Mouse (Mus musculus): Measurements from ENCODE around the gene Mlxip. TPM values are rescaled to one million over a fixed set of nuclear protein-coding genes. Genes with fewer than 3 reads are reported as not detected.

Mlxip gene
- polyA plus RNA-seq, 1 experiment from 2014 or later: 17.4 TPM

GRCm38 (mm10) chr5:123362911-123363310, 31.7 kb upstream of the Mlxip start:
- peaks cover 5% of the 10 kb centered on the region for H3K4me1 ChIP-seq (ENCODE audit: insufficient read depth, low read length)
- no peak overlapping the region for H3K9ac ChIP-seq (replicated peaks; ENCODE audit: low read length)
- no peak overlapping the region for H3K4me2 ChIP-seq (replicated peaks; ENCODE audit: low read depth, low read length)
- no peak for ATAC-seq (ENCODE audit: low FRiP score, low TSS enrichment)
- WGBS: 81% methylated on average over 4 of the region's 4 CpGs
- H3K27ac ChIP-seq (ENCODE audit: low read length): no peak overlapping the region
- H3K27me3 ChIP-seq (ENCODE audit: insufficient read depth, low read length): no peaks in the 10 kb centered on the region
- H3K9me3 ChIP-seq (ENCODE audit: low read length): no peaks in the 10 kb centered on the region
- H3K36me3 ChIP-seq (ENCODE audit: insufficient read depth, low read length): peaks cover 63% of the 10 kb centered on the region
- H3K4me3 ChIP-seq (ENCODE audit: low read length): no peak overlapping the region

GRCm38 (mm10) chr5:123364302-123364971, 30.2 kb upstream of the Mlxip start:
- no peak overlapping the region for H3K9ac ChIP-seq (replicated peaks; ENCODE audit: low read length)
- H3K4me3 ChIP-seq (ENCODE audit: low read length): no peak overlapping the region
- ATAC-seq (ENCODE audit: low FRiP score, low TSS enrichment): no peak
- H3K27ac ChIP-seq (ENCODE audit: low read length): peak overlapping the region; percentile 32; the same call in 1 of the 2 replicates
- H3K27me3 ChIP-seq (ENCODE audit: insufficient read depth, low read length): no peaks in the 10 kb centered on the region
- no peaks in the 10 kb centered on the region for H3K9me3 ChIP-seq (ENCODE audit: low read length)
- peaks cover 63% of the 10 kb centered on the region for H3K36me3 ChIP-seq (ENCODE audit: insufficient read depth, low read length)
- H3K4me1 ChIP-seq (ENCODE audit: insufficient read depth, low read length): peaks cover 5% of the 10 kb centered on the region
- 73% methylated on average over 11 of the region's 11 CpGs for WGBS
- H3K4me2 ChIP-seq (replicated peaks; ENCODE audit: low read depth, low read length): no peak overlapping the region

GRCm38 (mm10) chr5:123368869-123369488, 25.6 kb upstream of the Mlxip start:
- H3K36me3 ChIP-seq (ENCODE audit: insufficient read depth, low read length): peaks cover 72% of the 10 kb centered on the region

GRCm38 (mm10) chr5:123370049-123370448, 24.5 kb upstream of the Mlxip start:
- WGBS: 91% methylated on average over 5 of the region's 5 CpGs
- peaks cover 68% of the 10 kb centered on the region for H3K36me3 ChIP-seq (ENCODE audit: insufficient read depth, low read length)
- ATAC-seq (ENCODE audit: low FRiP score, low TSS enrichment): no peak

More at GRCm38 (mm10) chr5:123368869-123369488, 25.6 kb upstream of the Mlxip start:
- no peak overlapping the region for H3K27ac ChIP-seq (ENCODE audit: low read length)
- no peaks in the 10 kb centered on the region for H3K27me3 ChIP-seq (ENCODE audit: insufficient read depth, low read length)
- H3K9me3 ChIP-seq (ENCODE audit: low read length): no peaks in the 10 kb centered on the region
- H3K4me3 ChIP-seq (ENCODE audit: low read length): no peak overlapping the region
- no peaks in the 10 kb centered on the region for H3K4me1 ChIP-seq (ENCODE audit: insufficient read depth, low read length)
- 77% methylated on average over 13 of the region's 13 CpGs for WGBS
- H3K4me2 ChIP-seq (replicated peaks; ENCODE audit: low read depth, low read length): no peak overlapping the region
- no peak for ATAC-seq (ENCODE audit: low FRiP score, low TSS enrichment)
- no peak overlapping the region for H3K9ac ChIP-seq (replicated peaks; ENCODE audit: low read length)

GRCm38 (mm10) chr5:123375262-123375661, 19.3 kb upstream of the Mlxip start:
- H3K9ac ChIP-seq (replicated peaks; ENCODE audit: low read length): no peak overlapping the region
- H3K36me3 ChIP-seq (ENCODE audit: insufficient read depth, low read length): peaks cover 39% of the 10 kb centered on the region
- WGBS: 88% methylated on average over 10 of the region's 10 CpGs
- no peak for ATAC-seq (ENCODE audit: low FRiP score, low TSS enrichment)
- H3K27me3 ChIP-seq (ENCODE audit: insufficient read depth, low read length): no peaks in the 10 kb centered on the region
- H3K4me3 ChIP-seq (ENCODE audit: low read length): no peak overlapping the region
- H3K27ac ChIP-seq (ENCODE audit: low read length): no peak overlapping the region
- no peak overlapping the region for H3K4me2 ChIP-seq (replicated peaks; ENCODE audit: low read depth, low read length)
- H3K9me3 ChIP-seq (ENCODE audit: low read length): no peaks in the 10 kb centered on the region
- peaks cover 31% of the 10 kb centered on the region for H3K4me1 ChIP-seq (ENCODE audit: insufficient read depth, low read length)

More at GRCm38 (mm10) chr5:123370049-123370448, 24.5 kb upstream of the Mlxip start:
- H3K9ac ChIP-seq (replicated peaks; ENCODE audit: low read length): no peak overlapping the region
- H3K4me2 ChIP-seq (replicated peaks; ENCODE audit: low read depth, low read length): no peak overlapping the region
- H3K4me1 ChIP-seq (ENCODE audit: insufficient read depth, low read length): no peaks in the 10 kb centered on the region
- no peaks in the 10 kb centered on the region for H3K27me3 ChIP-seq (ENCODE audit: insufficient read depth, low read length)
- H3K4me3 ChIP-seq (ENCODE audit: low read length): no peak overlapping the region
- no peak overlapping the region for H3K27ac ChIP-seq (ENCODE audit: low read length)
- no peaks in the 10 kb centered on the region for H3K9me3 ChIP-seq (ENCODE audit: low read length)

GRCm38 (mm10) chr5:123375793-123376452, 18.7 kb upstream of the Mlxip start:
- no peaks in the 10 kb centered on the region for H3K9me3 ChIP-seq (ENCODE audit: low read length)
- ATAC-seq (ENCODE audit: low FRiP score, low TSS enrichment): no peak
- H3K4me2 ChIP-seq (replicated peaks; ENCODE audit: low read depth, low read length): no peak overlapping the region
- no peak overlapping the region for H3K9ac ChIP-seq (replicated peaks; ENCODE audit: low read length)
- WGBS: 89% methylated on average over 6 of the region's 6 CpGs
- peaks cover 31% of the 10 kb centered on the region for H3K4me1 ChIP-seq (ENCODE audit: insufficient read depth, low read length)
- peak overlapping the region; percentile 50; the same call in 1 of the 2 replicates for H3K27ac ChIP-seq (ENCODE audit: low read length)
- no peak overlapping the region for H3K4me3 ChIP-seq (ENCODE audit: low read length)
- H3K27me3 ChIP-seq (ENCODE audit: insufficient read depth, low read length): no peaks in the 10 kb centered on the region
- peaks cover 34% of the 10 kb centered on the region for H3K36me3 ChIP-seq (ENCODE audit: insufficient read depth, low read length)

GRCm38 (mm10) chr5:123376569-123376968, 18.0 kb upstream of the Mlxip start:
- Histone ChIP-seq H3K27me3 (ENCODE audit: insufficient read depth, low read length) (no peaks in the 10 kb centered on the region), H3K9ac (replicated peaks; ENCODE audit: low read length) (no peak overlapping the region), H3K9me3 (ENCODE audit: low read length) (no peaks in the 10 kb centered on the region), H3K4me2 (replicated peaks; ENCODE audit: low read depth, low read length) (peak overlapping the region; percentile 24), H3K4me1 (ENCODE audit: insufficient read depth, low read length) (peaks cover 31% of the 10 kb centered on the region), H3K36me3 (ENCODE audit: insufficient read depth, low read length) (peaks cover 28% of the 10 kb centered on the region), H3K4me3 (ENCODE audit: low read length) (no peak overlapping the region), H3K27ac (ENCODE audit: low read length) (0 out of 2 replicates have a peak overlapping the region, but pooled peaks have one; percentile 50)
- peak; percentile 53; the same call in 1 of the 2 replicates for ATAC-seq (ENCODE audit: low FRiP score, low TSS enrichment)
- 36% methylated on average over 10 of the region's 10 CpGs for WGBS

GRCm38 (mm10) chr5:123377120-123377955, 17.3 kb upstream of the Mlxip start:
- H3K4me1 ChIP-seq (ENCODE audit: insufficient read depth, low read length): peaks cover 39% of the 10 kb centered on the region
- H3K4me3 ChIP-seq (ENCODE audit: low read length): no peak overlapping the region
- no peaks in the 10 kb centered on the region for H3K9me3 ChIP-seq (ENCODE audit: low read length)
- H3K4me2 ChIP-seq (replicated peaks; ENCODE audit: low read depth, low read length): no peak overlapping the region
- ATAC-seq (ENCODE audit: low FRiP score, low TSS enrichment): no peak
- no peak overlapping the region for H3K9ac ChIP-seq (replicated peaks; ENCODE audit: low read length)
- WGBS: 66% methylated on average over 15 of the region's 15 CpGs
- no peaks in the 10 kb centered on the region for H3K27me3 ChIP-seq (ENCODE audit: insufficient read depth, low read length)
- peaks cover 20% of the 10 kb centered on the region for H3K36me3 ChIP-seq (ENCODE audit: insufficient read depth, low read length)
- H3K27ac ChIP-seq (ENCODE audit: low read length): 0 out of 2 replicates have a peak overlapping the region, but pooled peaks have one; percentile 6

- H3K4me2 ChIP-seq (replicated peaks; ENCODE audit: low read depth, low read length): no peak overlapping the region
- H3K4me3 ChIP-seq (ENCODE audit: low read length): no peak overlapping the region
- H3K9me3 ChIP-seq (ENCODE audit: low read length): no peaks in the 10 kb centered on the region
- 53% methylated on average over 9 of the region's 9 CpGs for WGBS
- peaks cover 8% of the 10 kb centered on the region for H3K36me3 ChIP-seq (ENCODE audit: insufficient read depth, low read length)
- 0 out of 2 replicates have a peak overlapping the region, but pooled peaks have one; percentile 19 for H3K9ac ChIP-seq (replicated peaks; ENCODE audit: low read length)
- H3K27me3 ChIP-seq (ENCODE audit: insufficient read depth, low read length): no peaks in the 10 kb centered on the region
- no peak for ATAC-seq (ENCODE audit: low FRiP score, low TSS enrichment)
- peaks cover 41% of the 10 kb centered on the region for H3K4me1 ChIP-seq (ENCODE audit: insufficient read depth, low read length)
- peak overlapping the region; percentile 70 for H3K27ac ChIP-seq (ENCODE audit: low read length)
Measured at GRCm38 (mm10) chr5:123378712-123379111, 15.9 kb upstream of the Mlxip start.

Data from kidney, embryonic 16.5 days (tissue).